Mouse (Mus musculus) limb, embryonic 12.5 days (tissue): ENCODE measurements around the gene Casp4. TPM values are rescaled to one million over a fixed set of nuclear protein-coding genes. Genes with fewer than 3 reads are reported as not detected.

Source experiments
- ATAC-seq: fragments of 200-750 bp; cut with Nextera tagmentation; 2 replicates; pipeline ENCODE4 v1.8.0; 2017; ENCODE audit warnings: low read depth, moderate TSS enrichment; ENCODE audit not compliant: insufficient number of reproducible peaks, insufficient read depth, low FRiP score, low TSS enrichment
- H3K27ac ChIP-seq: fragments of 300-500 bp; sonication (generic); 2 replicates; pipeline ENCODE4 v1.5.1; 2016; ENCODE audit warnings: mild to moderate bottlenecking, moderate library complexity
- H3K27me3 ChIP-seq: fragments of 300-500 bp; sonication (generic); 2 replicates; pipeline ENCODE4 v1.6.1; 2016; ENCODE audit warnings: mild to moderate bottlenecking, moderate library complexity
- H3K36me3 ChIP-seq: fragments of 300-500 bp; sonication (generic); 2 replicates; pipeline ENCODE4 v1.6.1; 2016; ENCODE audit warnings: mild to moderate bottlenecking, moderate library complexity
- H3K4me1 ChIP-seq: fragments of 300-500 bp; sonication (generic); replicated peaks from 2 replicates; pipeline ENCODE4 v1.6.1; 2016
- H3K4me2 ChIP-seq: fragments of 300-500 bp; sonication (generic); 2 replicates; pipeline ENCODE4 v1.6.1; 2016; ENCODE audit warnings: mild to moderate bottlenecking, moderate library complexity
- H3K4me3 ChIP-seq: fragments of 300-500 bp; sonication (generic); replicated peaks from 2 replicates; pipeline ENCODE4 v1.5.1; 2016; ENCODE audit warnings: mild to moderate bottlenecking
- H3K9ac ChIP-seq: fragments of 300-500 bp; sonication (generic); replicated peaks from 2 replicates; pipeline ENCODE4 v1.6.1; 2016; ENCODE audit warnings: mild to moderate bottlenecking, moderate library complexity
- H3K9me3 ChIP-seq: fragments of 300-500 bp; sonication (generic); 2 replicates; pipeline ENCODE4 v1.6.1; 2016; ENCODE audit warnings: mild to moderate bottlenecking, moderate library complexity
- WGBS: fragments of 180-500 bp; shearing (Covaris S2); methylation state at CpG from one replicate; pipeline ENCODE4 v1.1.7; 2016; 5-methylcytosine and 5-hydroxymethylcytosine counted together
- polyA plus RNA-seq: library from polyadenylated mRNA; unstranded; fragments of >200 nt; fragmentation: Nextera tagmentation; extraction: Ambion mirVana; gene quantifications from 2 replicates; pipeline ENCODE4 v1.2.1, GENCODE M21; 2016

Casp4 gene
- polyA plus RNA-seq, 1 experiment from 2014 or later, result 0.40 TPM

- no peaks in the 10 kb centered on the region for H3K27me3 ChIP-seq
- ATAC-seq, result no peak
- H3K27ac ChIP-seq, result no peak overlapping the region
- no peaks in the 10 kb centered on the region for H3K36me3 ChIP-seq
- H3K9ac ChIP-seq, result no peak overlapping the region
- no peak overlapping the region for H3K4me3 ChIP-seq
- 60% methylated on average over 4 of the region's 4 CpGs for WGBS
- no peak overlapping the region for H3K4me2 ChIP-seq
- no peaks in the 10 kb centered on the region for H3K9me3 ChIP-seq
- H3K4me1 ChIP-seq, result no peaks in the 10 kb centered on the region
Measured at GRCm38 (mm10) chr9:5311435-5311834, 2.8 kb downstream of the Casp4 start.

DNA sequence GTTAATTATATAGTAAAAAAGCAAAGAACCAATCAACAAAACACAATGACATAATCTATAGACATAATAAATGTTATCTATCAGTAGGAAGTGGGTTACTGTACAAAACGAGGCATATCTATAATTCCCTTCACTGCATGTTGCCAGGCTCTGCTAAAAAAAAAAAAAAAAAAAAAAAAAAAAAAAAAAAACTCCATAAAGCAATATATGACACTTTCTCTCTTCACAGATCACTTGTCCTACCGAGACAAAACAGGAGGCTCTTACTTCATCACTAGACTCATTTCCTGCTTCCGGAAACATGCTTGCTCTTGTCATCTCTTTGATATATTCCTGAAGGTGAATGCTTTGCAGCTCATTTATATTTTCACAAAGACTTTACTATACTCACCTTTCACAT is 19.6 kb downstream of the Casp4 start:
- no peak overlapping the region for H3K9ac ChIP-seq
- no peaks in the 10 kb centered on the region for H3K36me3 ChIP-seq
- no peaks in the 10 kb centered on the region for H3K4me1 ChIP-seq
- ATAC-seq, result no peak
- no peaks in the 10 kb centered on the region for H3K9me3 ChIP-seq
- 76% methylated on average over 3 of the region's 3 CpGs for whole genome bisulfite sequencing
- H3K27ac ChIP-seq, result no peak overlapping the region
- H3K27me3 ChIP-seq, result no peaks in the 10 kb centered on the region
- no peak overlapping the region for H3K4me3 ChIP-seq
- H3K4me2 ChIP-seq, result no peak overlapping the region

DNA sequence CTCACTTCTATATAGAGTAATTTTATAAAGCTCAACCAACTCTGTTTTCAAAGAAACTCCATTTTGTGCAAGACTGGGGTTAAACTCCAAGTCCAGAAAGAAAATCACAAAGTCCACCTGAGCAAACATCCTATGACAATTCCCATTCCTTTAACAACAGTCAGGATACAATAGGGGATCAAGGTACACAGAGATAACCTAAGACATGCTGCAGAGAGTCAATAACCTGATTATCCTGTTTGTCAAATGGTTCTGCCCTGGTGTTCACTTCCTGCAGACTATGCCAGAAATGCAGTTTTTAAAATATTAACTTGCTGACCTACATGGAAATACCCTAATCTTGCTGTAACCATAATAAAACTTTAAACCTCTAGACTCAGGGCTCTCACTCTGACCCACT is 23.8 kb downstream of the Casp4 start:
- H3K9me3 ChIP-seq, result no peaks in the 10 kb centered on the region
- no peak overlapping the region for H3K4me2 ChIP-seq
- no peak for ATAC-seq
- no peak overlapping the region for H3K4me3 ChIP-seq
- H3K9ac ChIP-seq, result no peak overlapping the region
- no peaks in the 10 kb centered on the region for H3K4me1 ChIP-seq
- no peaks in the 10 kb centered on the region for H3K36me3 ChIP-seq
- H3K27me3 ChIP-seq, result no peaks in the 10 kb centered on the region
- H3K27ac ChIP-seq, result no peak overlapping the region

- WGBS, result 97% methylated on average over 1 of the region's 1 CpGs
- H3K9me3 ChIP-seq, result no peaks in the 10 kb centered on the region
- H3K36me3 ChIP-seq, result no peaks in the 10 kb centered on the region
- ATAC-seq, result no peak
- no peak overlapping the region for H3K9ac ChIP-seq
- H3K4me2 ChIP-seq, result no peak overlapping the region
- H3K4me3 ChIP-seq, result no peak overlapping the region
- no peaks in the 10 kb centered on the region for H3K27me3 ChIP-seq
- H3K4me1 ChIP-seq, result no peaks in the 10 kb centered on the region
- no peak overlapping the region for H3K27ac ChIP-seq
Measured at GRCm38 (mm10) chr9:5333422-5333821, 24.8 kb downstream of the Casp4 start.

GRCm38 (mm10) chr9:5343092-5343491 is 34.5 kb downstream of the Casp4 start:
- no peak overlapping the region for H3K9ac ChIP-seq
- no peaks in the 10 kb centered on the region for H3K4me1 ChIP-seq
- no peaks in the 10 kb centered on the region for H3K27me3 ChIP-seq
- no peak overlapping the region for H3K4me3 ChIP-seq
- H3K9me3 ChIP-seq, result no peaks in the 10 kb centered on the region
- H3K27ac ChIP-seq, result no peak overlapping the region
- ATAC-seq, result no peak
- 87% methylated on average over 1 of the region's 1 CpGs for WGBS
- H3K36me3 ChIP-seq, result no peaks in the 10 kb centered on the region
- H3K4me2 ChIP-seq, result no peak overlapping the region

- no peak overlapping the region for H3K4me2 ChIP-seq
- H3K9ac ChIP-seq, result no peak overlapping the region
- WGBS, result 89% methylated on average over 4 of the region's 4 CpGs
- no peaks in the 10 kb centered on the region for H3K9me3 ChIP-seq
- H3K27ac ChIP-seq, result no peak overlapping the region
- no peak for ATAC-seq
- H3K4me3 ChIP-seq, result no peak overlapping the region
- H3K27me3 ChIP-seq, result no peaks in the 10 kb centered on the region
- no peaks in the 10 kb centered on the region for H3K4me1 ChIP-seq
- H3K36me3 ChIP-seq, result no peaks in the 10 kb centered on the region
Measured at GRCm38 (mm10) chr9:5344090-5344489, 35.5 kb downstream of the Casp4 start.

GRCm38 (mm10) chr9:5345291-5345898 is 36.8 kb downstream of the Casp4 start, which contains the start of gene Casp12:
Casp12 (plus strand) TSS chr9:5345430.
- no peak for ATAC-seq
- WGBS, result 82% methylated on average over 4 of the region's 4 CpGs
- H3K27ac ChIP-seq, result no peak within 1 kb of the TSS

DNA sequence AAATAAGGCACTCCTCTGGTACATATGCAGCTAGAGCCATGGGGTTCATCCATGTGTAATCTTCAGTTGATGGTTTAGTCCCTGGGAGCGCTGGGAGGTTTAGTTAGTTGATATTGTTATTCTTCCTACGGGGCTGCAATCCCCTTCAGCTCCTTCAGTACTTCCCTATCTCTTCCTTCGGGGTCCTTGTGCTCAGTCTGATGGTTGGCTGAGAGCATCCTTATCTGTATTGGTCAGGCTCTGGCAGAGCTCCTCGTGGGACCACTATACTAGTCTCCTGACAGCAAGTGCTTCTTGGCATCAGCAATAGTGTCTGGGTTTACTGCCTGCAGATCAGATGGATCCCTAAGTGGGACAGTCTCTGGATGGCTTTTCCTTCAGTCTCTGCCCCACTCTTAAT is 38.8 kb downstream of the Casp4 start:
- Histone ChIP-seq H3K4me1 (no peaks in the 10 kb centered on the region), H3K4me2 (no peak overlapping the region), H3K9ac (no peak overlapping the region), H3K9me3 (no peaks in the 10 kb centered on the region), H3K27me3 (no peaks in the 10 kb centered on the region), H3K27ac (no peak overlapping the region), H3K36me3 (no peaks in the 10 kb centered on the region), H3K4me3 (no peak overlapping the region)
- 77% methylated on average over 4 of the region's 4 CpGs for WGBS
- no peak for ATAC-seq

More at GRCm38 (mm10) chr9:5345291-5345898, 36.8 kb downstream of the Casp4 start, which contains the start of gene Casp12:
- H3K9ac ChIP-seq, result no peak within 1 kb of the TSS
- H3K36me3 ChIP-seq, result no peaks in the 10 kb centered on the region
- H3K4me3 ChIP-seq, result no peak within 1 kb of the TSS
- no peaks in the 10 kb centered on the region for H3K9me3 ChIP-seq
- H3K4me2 ChIP-seq, result no peak within 1 kb of the TSS
- H3K27me3 ChIP-seq, result no peaks in the 10 kb centered on the region
- H3K4me1 ChIP-seq, result no peaks in the 10 kb centered on the region

- H3K4me1 ChIP-seq, result no peaks in the 10 kb centered on the region
- H3K9me3 ChIP-seq, result no peaks in the 10 kb centered on the region
- H3K4me3 ChIP-seq, result no peak overlapping the region
- H3K27me3 ChIP-seq, result no peaks in the 10 kb centered on the region
- 89% methylated on average over 2 of the region's 2 CpGs for WGBS
- H3K27ac ChIP-seq, result no peak overlapping the region
- no peaks in the 10 kb centered on the region for H3K36me3 ChIP-seq
- ATAC-seq, result no peak
- H3K4me2 ChIP-seq, result no peak overlapping the region
- H3K9ac ChIP-seq, result no peak overlapping the region
Measured at GRCm38 (mm10) chr9:5353673-5354072, 45.0 kb downstream of the Casp4 start.

DNA sequence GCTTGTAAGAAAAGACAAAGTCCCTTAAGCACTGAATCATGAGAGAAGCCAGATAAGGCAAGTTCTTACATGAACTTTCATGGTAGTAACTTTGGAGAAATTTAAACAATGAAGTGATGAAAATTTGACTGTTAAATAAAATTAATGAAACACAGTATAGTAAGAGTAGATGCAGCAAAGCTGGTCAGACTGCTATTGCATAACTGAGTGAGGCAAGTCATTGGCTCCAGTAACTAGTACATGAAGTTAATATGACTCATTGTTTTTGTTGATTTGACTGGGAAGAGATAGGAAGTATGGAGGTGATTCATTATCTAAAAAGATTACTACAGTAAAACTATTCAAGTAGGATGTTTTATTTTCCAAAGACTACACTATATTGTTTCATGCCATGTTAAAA is 48.2 kb downstream of the Casp4 start:
- H3K27me3 ChIP-seq, result no peaks in the 10 kb centered on the region
- no peak overlapping the region for H3K9ac ChIP-seq
- no peaks in the 10 kb centered on the region for H3K36me3 ChIP-seq
- no peak overlapping the region for H3K4me2 ChIP-seq
- ATAC-seq, result no peak
- no peak overlapping the region for H3K27ac ChIP-seq
- no peak overlapping the region for H3K4me3 ChIP-seq
- no peaks in the 10 kb centered on the region for H3K9me3 ChIP-seq
- no peaks in the 10 kb centered on the region for H3K4me1 ChIP-seq
